Mouse (Mus musculus): ENCODE results near the gene 3110040M04Rik. TPM values are rescaled to one million over a fixed set of nuclear protein-coding genes. Genes with fewer than 3 reads are reported as not detected.
"Not testable (repeated sequence)": the region's sequence is repeated elsewhere in the genome, so short reads cannot be mapped to it uniquely, and the experiment has no call there.

Gene 3110040M04Rik
- polyA plus RNA-seq, 1 experiment from 2014 or later: 0.30 TPM

GRCm38 (mm10) chr1:151168637-151169036 is 35.3 kb upstream of the 3110040M04Rik start:
- WGBS: 60% methylated on average over 3 of the region's 3 CpGs
- H3K36me3 ChIP-seq (ENCODE audit: control insufficient read depth, insufficient read depth, low read length): no peaks in the 10 kb centered on the region
- no peaks in the 10 kb centered on the region for H3K9me3 ChIP-seq (ENCODE audit: control insufficient read depth, low read length)
- 0 out of 2 replicates have a peak, but pooled peaks cover 6% of the 10 kb centered on the region for H3K4me1 ChIP-seq (replicated peaks; ENCODE audit: control insufficient read depth, insufficient read depth, low read length)
- H3K27me3 ChIP-seq (replicated peaks; ENCODE audit: control insufficient read depth, insufficient read depth, low read length): no peaks in the 10 kb centered on the region
- H3K9ac ChIP-seq (ENCODE audit: low read length): no peak overlapping the region
- no peak overlapping the region for H3K4me2 ChIP-seq (ENCODE audit: low read length)
- ATAC-seq (replicated peaks; ENCODE audit: low FRiP score, low TSS enrichment, low read depth) (no peak), DNase-seq (ENCODE audit: low spot score) (no peak)
- no peak overlapping the region for H3K4me3 ChIP-seq (ENCODE audit: low read depth, low read length)
- H3K27ac ChIP-seq (ENCODE audit: low read depth): no peak overlapping the region

DNA sequence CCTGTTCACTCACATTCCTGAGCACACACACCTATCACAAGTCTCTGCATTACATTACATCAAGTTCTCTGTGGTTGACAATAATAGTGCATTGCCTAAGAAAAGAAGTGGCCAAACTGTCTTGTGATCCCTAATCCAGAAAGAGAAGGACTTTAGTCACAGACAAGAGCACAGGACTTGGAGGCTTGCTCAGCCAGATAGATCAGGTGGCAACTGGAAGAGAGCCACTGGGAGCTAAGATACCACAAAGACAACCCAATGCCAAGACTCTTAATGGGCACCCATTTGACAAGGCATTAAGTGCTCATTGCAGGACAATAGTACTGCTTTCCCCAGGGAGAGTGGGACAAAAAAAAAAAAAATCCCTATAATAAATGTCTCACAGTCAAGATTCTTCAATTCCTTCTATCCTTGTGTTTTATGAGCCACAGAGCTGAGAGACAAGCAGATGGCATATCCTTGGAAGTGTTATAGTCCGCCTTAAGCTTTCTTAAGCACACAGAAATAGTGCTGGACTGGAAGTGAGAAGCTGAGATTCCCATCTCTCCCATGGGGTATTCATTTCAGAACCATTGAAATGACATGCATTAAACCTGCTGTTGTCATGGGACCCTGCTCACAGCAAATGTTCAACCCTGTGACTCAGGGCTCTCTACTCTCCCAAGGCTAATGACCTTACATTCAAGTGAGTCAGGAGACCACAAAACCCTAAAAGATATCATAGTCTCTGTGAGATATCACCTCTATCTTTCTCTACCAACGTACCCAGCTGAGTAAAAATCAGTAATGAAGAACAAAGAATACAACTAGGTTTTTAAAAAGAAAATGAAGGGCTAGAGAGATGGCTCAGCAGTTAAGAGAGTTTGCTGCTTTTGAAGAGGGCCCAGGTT is 32.1 kb upstream of the 3110040M04Rik start:
- no peak for DNase-seq (ENCODE audit: low spot score)
- 73% methylated on average over 2 of the region's 2 CpGs for WGBS
- no peak for ATAC-seq (replicated peaks; ENCODE audit: low FRiP score, low TSS enrichment, low read depth)

DNA sequence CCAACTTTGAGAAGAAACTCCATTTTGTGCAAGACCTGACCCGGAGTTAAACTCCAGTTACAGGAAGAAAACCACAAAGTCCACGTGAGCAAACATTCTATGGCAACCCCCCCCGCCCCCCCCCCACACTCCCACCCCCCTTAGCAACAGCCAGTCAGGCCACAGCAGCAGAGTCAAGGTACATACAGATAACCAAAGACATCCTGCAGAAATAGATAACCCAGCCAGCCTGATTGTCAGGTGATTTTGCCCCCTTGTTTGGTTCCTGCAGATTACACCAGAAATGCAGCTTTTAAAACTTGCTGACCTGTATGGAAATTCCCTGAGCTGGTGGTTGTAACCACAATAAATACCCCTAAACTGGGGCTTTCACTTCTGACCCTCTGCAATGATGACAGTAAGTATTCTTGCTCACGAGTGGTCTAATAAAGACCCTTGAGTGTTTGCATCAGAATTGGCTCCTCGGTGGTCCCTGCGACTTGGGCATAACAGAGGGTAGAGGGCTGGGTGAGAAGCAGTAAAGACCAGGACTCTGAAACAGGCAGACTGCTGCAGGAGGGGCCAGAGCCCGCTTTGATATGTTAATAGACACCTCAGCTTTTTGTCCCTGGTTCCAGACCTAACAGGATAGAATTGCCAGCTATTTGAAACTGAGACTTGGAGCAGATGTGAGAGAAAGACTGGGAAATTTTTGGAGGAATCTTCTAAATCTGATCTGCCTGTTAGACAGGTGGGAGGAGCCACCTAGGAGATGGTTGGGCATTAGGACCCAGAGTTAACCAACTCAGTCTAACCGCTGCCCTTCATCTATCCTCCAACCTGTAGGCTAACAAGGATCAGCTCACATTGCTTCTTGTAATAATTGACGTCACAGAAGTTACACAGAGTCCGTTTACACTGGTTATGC is 26.6 kb upstream of the 3110040M04Rik start:
- Histone ChIP-seq H3K9ac (ENCODE audit: low read length) (no peak overlapping the region), H3K27me3 (replicated peaks; ENCODE audit: control insufficient read depth, insufficient read depth, low read length) (no peaks in the 10 kb centered on the region), H3K4me2 (ENCODE audit: low read length) (peak overlapping the region; percentile 43), H3K27ac (ENCODE audit: low read depth) (peak overlapping the region; percentile 43; the same call in 1 of the 2 replicates), H3K4me3 (ENCODE audit: low read depth, low read length) (peak overlapping the region; percentile 17; the same call in 1 of the 2 replicates), H3K4me1 (replicated peaks; ENCODE audit: control insufficient read depth, insufficient read depth, low read length) (no peaks in the 10 kb centered on the region), H3K36me3 (ENCODE audit: control insufficient read depth, insufficient read depth, low read length) (no peaks in the 10 kb centered on the region), H3K9me3 (ENCODE audit: control insufficient read depth, low read length) (no peaks in the 10 kb centered on the region)
- WGBS: 14% methylated on average over 10 of the region's 10 CpGs
- DNase-seq (ENCODE audit: low spot score): no peak
- ATAC-seq (replicated peaks; ENCODE audit: low FRiP score, low TSS enrichment, low read depth): peak; percentile 92

More for the DNA sequence above, 32.1 kb upstream of the 3110040M04Rik start:
- H3K9ac ChIP-seq (ENCODE audit: low read length): no peak overlapping the region
- H3K36me3 ChIP-seq (ENCODE audit: control insufficient read depth, insufficient read depth, low read length): no peaks in the 10 kb centered on the region
- no peak overlapping the region for H3K27ac ChIP-seq (ENCODE audit: low read depth)
- 0 out of 2 replicates have a peak, but pooled peaks cover 3% of the 10 kb centered on the region for H3K4me1 ChIP-seq (replicated peaks; ENCODE audit: control insufficient read depth, insufficient read depth, low read length)
- H3K4me3 ChIP-seq (ENCODE audit: low read depth, low read length): no peak overlapping the region
- no peak overlapping the region for H3K4me2 ChIP-seq (ENCODE audit: low read length)
- H3K9me3 ChIP-seq (ENCODE audit: control insufficient read depth, low read length): no peaks in the 10 kb centered on the region
- H3K27me3 ChIP-seq (replicated peaks; ENCODE audit: control insufficient read depth, insufficient read depth, low read length): no peaks in the 10 kb centered on the region

DNA sequence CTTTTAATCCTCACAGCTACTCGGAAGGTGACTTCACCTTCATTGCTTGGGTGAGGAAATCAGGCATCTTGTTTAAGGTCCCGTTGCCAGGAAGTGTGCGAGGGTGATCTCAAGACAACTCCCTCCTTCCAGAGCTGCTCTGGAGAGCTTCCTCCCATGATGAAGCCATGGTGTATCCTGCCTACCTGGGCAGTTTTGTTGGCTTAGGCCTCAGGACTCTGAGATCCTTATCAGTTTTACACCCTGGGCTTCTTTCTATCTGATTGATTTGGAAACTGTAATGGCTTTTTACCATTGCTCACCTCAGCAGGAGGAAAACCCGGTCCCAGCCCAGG is 26.0 kb upstream of the 3110040M04Rik start:
- peak overlapping the region; percentile 43 for H3K4me2 ChIP-seq (ENCODE audit: low read length)
- H3K9me3 ChIP-seq (ENCODE audit: control insufficient read depth, low read length): no peaks in the 10 kb centered on the region
- ATAC-seq (replicated peaks; ENCODE audit: low FRiP score, low TSS enrichment, low read depth): no peak
- H3K27ac ChIP-seq (ENCODE audit: low read depth): peak overlapping the region; percentile 17; the same call in 1 of the 2 replicates
- no peaks in the 10 kb centered on the region for H3K4me1 ChIP-seq (replicated peaks; ENCODE audit: control insufficient read depth, insufficient read depth, low read length)
- no peaks in the 10 kb centered on the region for H3K36me3 ChIP-seq (ENCODE audit: control insufficient read depth, insufficient read depth, low read length)
- H3K9ac ChIP-seq (ENCODE audit: low read length): no peak overlapping the region
- DNase-seq (ENCODE audit: low spot score): no peak
- 12% methylated on average over 4 of the region's 4 CpGs for WGBS
- H3K4me3 ChIP-seq (ENCODE audit: low read depth, low read length): peak overlapping the region; percentile 17; the same call in 1 of the 2 replicates
- no peaks in the 10 kb centered on the region for H3K27me3 ChIP-seq (replicated peaks; ENCODE audit: control insufficient read depth, insufficient read depth, low read length)

GRCm38 (mm10) chr1:151178505-151179083 is 25.3 kb upstream of the 3110040M04Rik start:
- Histone ChIP-seq H3K4me3 (ENCODE audit: low read depth, low read length) (no peak overlapping the region), H3K27ac (ENCODE audit: low read depth) (no peak overlapping the region), H3K4me1 (replicated peaks; ENCODE audit: control insufficient read depth, insufficient read depth, low read length) (no peaks in the 10 kb centered on the region), H3K27me3 (replicated peaks; ENCODE audit: control insufficient read depth, insufficient read depth, low read length) (no peaks in the 10 kb centered on the region), H3K4me2 (ENCODE audit: low read length) (no peak overlapping the region), H3K9me3 (ENCODE audit: control insufficient read depth, low read length) (no peaks in the 10 kb centered on the region), H3K36me3 (ENCODE audit: control insufficient read depth, insufficient read depth, low read length) (no peaks in the 10 kb centered on the region), H3K9ac (ENCODE audit: low read length) (no peak overlapping the region)
- no peak for DNase-seq (ENCODE audit: low spot score)
- no peak for ATAC-seq (replicated peaks; ENCODE audit: low FRiP score, low TSS enrichment, low read depth)
- WGBS: 48% methylated on average over 2 of the region's 2 CpGs

DNA sequence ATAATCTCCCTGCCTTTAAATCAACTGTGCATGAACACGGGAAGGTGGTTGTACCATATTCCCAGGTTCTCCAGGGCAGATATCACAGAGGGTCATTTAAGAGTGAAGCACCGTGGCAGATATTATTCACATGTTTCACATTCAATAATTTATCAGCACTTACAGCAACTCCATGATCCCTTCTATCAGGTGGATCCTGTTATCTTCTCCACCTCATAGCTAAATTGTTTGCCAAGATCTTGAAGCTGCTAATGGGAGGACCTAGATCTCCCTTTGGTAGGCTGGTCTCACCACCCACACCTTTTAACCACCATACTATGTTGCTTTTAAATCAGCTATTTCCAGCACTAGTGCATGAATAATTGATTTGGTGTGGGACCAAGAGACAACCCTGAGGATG is 23.8 kb upstream of the 3110040M04Rik start:
- ATAC-seq (replicated peaks; ENCODE audit: low FRiP score, low TSS enrichment, low read depth): no peak
- no peaks in the 10 kb centered on the region for H3K9me3 ChIP-seq (ENCODE audit: control insufficient read depth, low read length)
- DNase-seq (ENCODE audit: low spot score): no peak
- H3K4me2 ChIP-seq (ENCODE audit: low read length): no peak overlapping the region
- no peak overlapping the region for H3K9ac ChIP-seq (ENCODE audit: low read length)
- H3K4me1 ChIP-seq (replicated peaks; ENCODE audit: control insufficient read depth, insufficient read depth, low read length): no peaks in the 10 kb centered on the region
- no peaks in the 10 kb centered on the region for H3K36me3 ChIP-seq (ENCODE audit: control insufficient read depth, insufficient read depth, low read length)
- no peak overlapping the region for H3K27ac ChIP-seq (ENCODE audit: low read depth)
- 74% methylated on average over 2 of the region's 2 CpGs for WGBS
- no peaks in the 10 kb centered on the region for H3K27me3 ChIP-seq (replicated peaks; ENCODE audit: control insufficient read depth, insufficient read depth, low read length)
- no peak overlapping the region for H3K4me3 ChIP-seq (ENCODE audit: low read depth, low read length)

DNA sequence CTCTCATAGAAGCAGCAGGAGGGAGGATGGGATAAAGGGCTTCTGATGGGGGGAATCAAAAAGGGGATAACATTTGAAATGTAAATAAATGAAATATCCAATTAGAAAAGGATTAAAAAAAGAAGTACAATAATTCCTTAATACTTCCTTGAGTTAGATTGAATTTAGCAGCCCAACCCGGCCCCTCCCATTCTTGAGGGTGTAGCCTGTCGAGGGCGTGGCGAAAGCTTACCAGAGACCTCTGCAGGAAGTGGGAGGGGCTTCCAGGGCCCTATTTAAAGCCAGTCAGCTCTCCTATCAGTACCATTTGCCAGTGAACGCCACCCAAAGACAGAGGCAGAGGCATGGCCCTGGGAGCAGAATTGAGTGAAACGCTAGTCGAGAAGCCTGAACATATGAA is 21.7 kb upstream of the 3110040M04Rik start, which contains the start of gene Gm47985:
Gm47985 (plus strand) TSS at position 272 of the 400 bp plus-strand sequence.
- H3K4me2 ChIP-seq (ENCODE audit: low read length); H3K27me3 ChIP-seq (replicated peaks; ENCODE audit: control insufficient read depth, insufficient read depth, low read length); H3K36me3 ChIP-seq (ENCODE audit: control insufficient read depth, insufficient read depth, low read length); H3K4me3 ChIP-seq (ENCODE audit: low read depth, low read length); ATAC-seq (replicated peaks; ENCODE audit: low FRiP score, low TSS enrichment, low read depth); H3K9ac ChIP-seq (ENCODE audit: low read length); H3K4me1 ChIP-seq (replicated peaks; ENCODE audit: control insufficient read depth, insufficient read depth, low read length); DNase-seq (ENCODE audit: low spot score); H3K9me3 ChIP-seq (ENCODE audit: control insufficient read depth, low read length); H3K27ac ChIP-seq (ENCODE audit: low read depth): not testable (repeated sequence)
- no CpG with 5 or more reads among the region's 7 CpGs for whole genome bisulfite sequencing

DNA sequence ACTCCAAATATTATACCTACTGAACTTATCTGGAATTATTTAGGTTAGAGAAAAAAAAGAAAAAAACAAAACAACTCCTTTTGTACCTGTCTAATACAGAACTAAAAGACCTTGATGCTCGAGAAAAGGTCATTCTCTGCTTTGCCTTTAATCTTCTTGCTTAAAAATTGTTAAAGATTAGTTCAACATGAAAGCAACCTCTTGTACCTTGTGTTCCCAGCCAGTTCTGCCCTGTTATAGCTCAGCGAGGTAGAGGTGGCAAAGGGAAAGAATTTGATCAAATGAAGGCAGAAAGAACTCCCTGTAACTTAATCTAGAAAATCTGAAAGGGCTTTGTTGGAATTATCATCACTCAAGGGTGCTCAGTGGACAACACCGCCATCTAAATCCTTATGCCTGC is 17.7 kb upstream of the 3110040M04Rik start:
- not testable (repeated sequence) for ATAC-seq (replicated peaks; ENCODE audit: low FRiP score, low TSS enrichment, low read depth); H3K4me2 ChIP-seq (ENCODE audit: low read length); H3K9me3 ChIP-seq (ENCODE audit: control insufficient read depth, low read length); DNase-seq (ENCODE audit: low spot score); H3K36me3 ChIP-seq (ENCODE audit: control insufficient read depth, insufficient read depth, low read length); H3K9ac ChIP-seq (ENCODE audit: low read length); H3K4me3 ChIP-seq (ENCODE audit: low read depth, low read length); H3K27ac ChIP-seq (ENCODE audit: low read depth); H3K4me1 ChIP-seq (replicated peaks; ENCODE audit: control insufficient read depth, insufficient read depth, low read length); H3K27me3 ChIP-seq (replicated peaks; ENCODE audit: control insufficient read depth, insufficient read depth, low read length)
- WGBS: 82% methylated on average over 3 of the region's 3 CpGs
